Mouse (Mus musculus) neutrophil, adult 5-6 weeks (primary cell): ENCODE measurements at regions not wholly inside any gene's neighbourhood (a gene's known extent, or its start where the extent isn't known, plus 50 kb on each side); places are given as distances from the start of the nearest gene placed in this dataset.

Experiments
- ATAC-seq: fragments of 151-379, 151-347 bp; 2 replicates; pipeline ENCODE4 v1.8.0; 2017; ENCODE audit warnings: mild to moderate bottlenecking, moderate TSS enrichment; ENCODE audit not compliant: insufficient number of reproducible peaks, poor library complexity, low FRiP score, severe bottlenecking; ENCODE audit errors: extremely low read depth

DNA sequence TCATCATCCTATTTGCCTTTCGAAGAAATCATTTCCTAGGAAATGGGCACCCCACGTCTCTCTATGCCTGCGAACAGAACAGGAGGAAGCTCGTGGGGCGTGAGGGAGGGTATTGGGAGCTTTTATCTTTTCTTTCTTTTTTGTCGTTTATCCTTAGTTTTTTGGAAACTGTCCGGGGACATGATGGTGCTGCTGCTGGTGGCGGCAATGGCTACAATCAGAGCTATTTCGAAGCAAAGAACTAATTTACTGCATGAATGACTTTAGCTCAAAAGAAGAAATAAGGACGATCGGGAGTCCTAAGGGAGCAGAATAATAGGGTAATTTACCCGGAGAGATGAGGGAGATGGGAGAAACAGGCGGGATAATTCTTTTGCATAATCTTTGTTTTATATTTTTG, 119.9 kb downstream of the Tmem132e start:
- ATAC-seq, result no peak
